Mouse (Mus musculus): Measurements from ENCODE around the gene Adcy1. TPM values are rescaled to one million over a fixed set of nuclear protein-coding genes. Genes with fewer than 3 reads are reported as not detected.
"Not testable (repeated sequence)": the region's sequence is repeated elsewhere in the genome, so short reads cannot be mapped to it uniquely, and the experiment has no call there.

The Adcy1 gene
- polyA plus RNA-seq, 1 experiment from 2014 or later: 0.89 TPM

DNA sequence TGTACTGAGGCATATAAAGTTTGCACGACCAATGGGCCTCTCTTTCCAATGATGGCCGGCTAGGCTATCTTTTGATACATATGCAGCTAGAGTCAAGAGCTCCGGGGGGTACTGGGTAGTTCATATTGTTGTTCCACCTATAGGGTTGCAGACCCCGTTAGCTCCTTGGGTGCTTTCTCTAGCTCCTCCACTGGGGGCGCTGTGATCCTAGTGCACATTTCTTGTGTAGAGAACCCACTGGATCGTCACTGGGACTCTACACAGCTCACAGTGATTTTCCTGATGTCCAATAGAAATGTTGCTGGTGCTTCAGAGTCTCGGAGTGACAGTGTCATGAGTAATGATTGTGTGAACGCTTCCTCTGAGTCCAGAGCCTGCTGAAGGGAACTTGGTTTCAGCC is 158.5 kb downstream of the Adcy1 start:
- WGBS: 78% methylated on average over 8 of the region's 8 CpGs
- not testable (repeated sequence) for H3K4me2 ChIP-seq; H3K4me1 ChIP-seq (replicated peaks); H3K36me3 ChIP-seq; H3K27me3 ChIP-seq; H3K4me3 ChIP-seq (replicated peaks); H3K9me3 ChIP-seq; H3K27ac ChIP-seq; H3K9ac ChIP-seq (replicated peaks); ATAC-seq (ENCODE audit: insufficient number of reproducible peaks, insufficient read depth, low FRiP score, low TSS enrichment, low read depth)

DNA sequence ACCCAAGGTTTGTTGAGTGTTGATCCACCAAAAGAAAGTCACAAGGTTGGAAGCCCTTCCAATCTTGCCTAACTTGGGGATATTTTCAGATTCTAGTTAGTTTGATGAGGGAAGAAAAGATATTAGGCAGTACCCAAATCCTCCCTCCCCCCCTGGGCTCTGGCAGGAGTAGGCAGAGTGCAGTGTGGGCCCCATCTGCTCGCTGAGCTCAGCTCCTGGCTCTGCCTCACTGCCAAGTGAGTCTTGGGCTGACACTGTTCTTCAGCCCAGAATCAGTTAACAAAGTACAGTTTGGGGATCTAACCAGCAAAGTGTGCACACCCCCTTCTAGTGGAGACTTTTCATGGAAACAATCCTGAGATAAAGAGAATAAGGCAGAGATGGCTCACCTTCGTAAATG is 162.9 kb downstream of the Adcy1 start:
- peak overlapping the region; percentile 74 for H3K27ac ChIP-seq

DNA sequence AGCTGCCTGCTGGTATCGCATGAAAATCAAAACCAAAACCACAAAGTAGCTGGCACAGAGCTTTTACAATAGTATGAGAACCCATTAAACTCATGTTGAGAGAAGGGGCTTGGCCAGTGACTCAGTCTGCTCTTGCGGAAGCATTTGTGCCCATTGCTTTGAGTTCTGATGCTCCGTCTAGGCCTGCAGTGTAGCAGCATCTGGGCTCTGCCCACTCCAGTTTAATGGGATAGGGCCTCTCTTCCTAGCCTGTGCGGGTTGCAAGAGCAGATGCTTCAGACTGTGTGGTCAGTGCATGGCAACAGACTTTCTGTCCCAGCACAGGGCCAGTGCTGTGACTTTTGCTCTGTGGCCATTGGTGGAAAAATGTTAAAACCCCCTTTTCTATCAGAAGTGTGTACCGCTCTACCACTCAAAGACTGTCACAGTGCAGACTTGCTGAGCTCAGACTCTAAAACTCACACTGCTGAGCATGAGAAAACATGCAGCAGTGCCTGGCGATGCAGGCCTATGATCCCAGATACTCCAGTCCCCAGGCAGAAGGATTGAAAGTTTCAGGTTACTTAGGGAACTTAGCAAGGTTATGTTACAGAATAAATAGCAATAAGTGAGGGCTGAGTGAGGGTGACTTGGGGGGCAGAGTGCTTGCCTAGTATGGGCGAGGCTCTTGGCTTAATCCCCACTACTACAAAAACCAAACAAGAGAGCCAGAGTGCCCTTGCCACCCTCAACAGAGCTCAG is 163.7 kb downstream of the Adcy1 start:
- H3K36me3 ChIP-seq: no peaks in the 10 kb centered on the region
- no peak overlapping the region for H3K9ac ChIP-seq (replicated peaks)
- H3K9me3 ChIP-seq: no peaks in the 10 kb centered on the region
- H3K4me2 ChIP-seq: no peak overlapping the region
- ATAC-seq (ENCODE audit: insufficient number of reproducible peaks, insufficient read depth, low FRiP score, low TSS enrichment, low read depth): peak; percentile 74
- H3K27me3 ChIP-seq: no peaks in the 10 kb centered on the region
- 73% methylated on average over 7 of the region's 7 CpGs for WGBS
- H3K4me3 ChIP-seq (replicated peaks): no peak overlapping the region
- peaks cover 14% of the 10 kb centered on the region for H3K4me1 ChIP-seq (replicated peaks)
- peak overlapping the region; percentile 74 for H3K27ac ChIP-seq

More for the DNA sequence above, 162.9 kb downstream of the Adcy1 start:
- Histone ChIP-seq H3K4me1 (replicated peaks) (peaks cover 14% of the 10 kb centered on the region), H3K4me3 (replicated peaks) (no peak overlapping the region), H3K36me3 (no peaks in the 10 kb centered on the region), H3K9me3 (no peaks in the 10 kb centered on the region), H3K4me2 (no peak overlapping the region), H3K27me3 (no peaks in the 10 kb centered on the region), H3K9ac (replicated peaks) (no peak overlapping the region)
- no peak for ATAC-seq (ENCODE audit: insufficient number of reproducible peaks, insufficient read depth, low FRiP score, low TSS enrichment, low read depth)
- 82% methylated on average over 2 of the region's 2 CpGs for WGBS

DNA sequence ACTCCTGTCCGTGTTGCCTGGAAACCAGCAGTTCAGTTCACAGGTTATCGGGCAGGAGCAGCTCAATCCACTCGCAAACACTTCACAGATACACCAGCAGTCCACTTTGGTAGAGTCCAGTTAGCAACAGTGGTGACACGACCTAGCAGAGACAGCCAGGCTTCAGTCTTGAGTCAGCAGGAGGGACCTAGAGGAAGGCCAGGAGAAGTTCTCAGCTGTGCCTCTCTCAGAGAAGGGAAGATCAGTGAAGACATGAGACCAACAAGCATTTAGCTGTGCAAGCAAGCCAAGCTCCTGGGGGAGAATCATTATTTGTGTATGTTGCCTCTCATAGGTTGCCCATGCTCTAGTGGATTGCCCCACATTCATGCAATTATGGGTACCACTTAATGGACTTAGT is 164.8 kb downstream of the Adcy1 start:
- no peak overlapping the region for H3K9ac ChIP-seq (replicated peaks)
- H3K4me2 ChIP-seq: no peak overlapping the region
- no peaks in the 10 kb centered on the region for H3K36me3 ChIP-seq
- ATAC-seq (ENCODE audit: insufficient number of reproducible peaks, insufficient read depth, low FRiP score, low TSS enrichment, low read depth): no peak
- H3K4me3 ChIP-seq (replicated peaks): no peak overlapping the region
- H3K27ac ChIP-seq: no peak overlapping the region
- H3K27me3 ChIP-seq: no peaks in the 10 kb centered on the region
- WGBS: 82% methylated on average over 4 of the region's 4 CpGs
- peaks cover 14% of the 10 kb centered on the region for H3K4me1 ChIP-seq (replicated peaks)
- no peaks in the 10 kb centered on the region for H3K9me3 ChIP-seq

Other genes starting within 250 kb of the Adcy1 start
- not detected in 2 replicates for gene Gm11983, start 225.8 kb upstream of the Adcy1 start, polyA plus RNA-seq (2016; fragmentation: Nextera tagmentation; extraction: Ambion mirVana)
- gene Gm11985, start 125.1 kb downstream of the Adcy1 start, polyA plus RNA-seq (2016; fragmentation: Nextera tagmentation; extraction: Ambion mirVana): not detected in 2 replicates
- gene Igfbp1, start 134.3 kb downstream of the Adcy1 start, polyA plus RNA-seq (2016; fragmentation: Nextera tagmentation; extraction: Ambion mirVana): 1.3 and 1.5 TPM in 2 replicates
- gene Igfbp3, start 150.4 kb downstream of the Adcy1 start, polyA plus RNA-seq (2016; fragmentation: Nextera tagmentation; extraction: Ambion mirVana): 122 and 126 TPM in 2 replicates

Measured in limb, embryonic 12.5 days (tissue).